Mouse (Mus musculus) E14TG2a.4 (cell line): ENCODE results near the gene Fam166a.

Source experiments
- H3K27me3 ChIP-seq: 2 replicates; pipeline ENCODE4 v1.6.1; 2014; ENCODE audit warnings: low read length, control low read depth; ENCODE audit not compliant: insufficient read depth
- H3K36me3 ChIP-seq: 2 replicates; pipeline ENCODE4 v1.6.1; 2014; ENCODE audit warnings: low read length, control low read depth; ENCODE audit not compliant: insufficient read depth
- H3K4me1 ChIP-seq: replicated peaks from 2 replicates; pipeline ENCODE4 v1.6.1; 2014; ENCODE audit warnings: low read depth, low read length, control low read depth
- H3K4me3 ChIP-seq: replicated peaks from 2 replicates; pipeline ENCODE4 v1.5.1; 2014; ENCODE audit warnings: mild to moderate bottlenecking, low read length
- H3K9me3 ChIP-seq: 2 replicates; pipeline ENCODE4 v1.6.1; 2014; ENCODE audit warnings: low read length, control low read depth
- CTCF ChIP-seq: conservative IDR thresholded peaks from 2 replicates; pipeline ENCODE4 v1.5.1; 2014; ENCODE audit warnings: low read length
- NANOG ChIP-seq: IDR thresholded peaks from 2 replicates; pipeline ENCODE4 v1.6.1; 2014; ENCODE audit warnings: borderline replicate concordance, low read length, mixed read lengths
- POU5F1 ChIP-seq: IDR thresholded peaks from 2 replicates; pipeline ENCODE4 v1.6.1; 2014; ENCODE audit warnings: low read length, borderline replicate concordance

The Fam166a gene

GRCm38 (mm10) chr2:25266720-25267119, 48.2 kb downstream of the Fam166a start:
- Histone ChIP-seq H3K4me3 (peak overlapping the region; percentile 60), H3K36me3 (peaks cover 82% of the 10 kb centered on the region), H3K4me1 (peaks cover 76% of the 10 kb centered on the region), H3K9me3 (no peaks in the 10 kb centered on the region), H3K27me3 (peaks cover 10% of the 10 kb centered on the region)
- no peak for TF ChIP-seq NANOG
- no peak for TF ChIP-seq CTCF
- no peak for TF ChIP-seq POU5F1

GRCm38 (mm10) chr2:25267241-25267640, 48.7 kb downstream of the Fam166a start:
- H3K4me3 ChIP-seq = peak overlapping the region; percentile 60
- H3K4me1 ChIP-seq = peaks cover 74% of the 10 kb centered on the region
- H3K27me3 ChIP-seq = peaks cover 10% of the 10 kb centered on the region
- TF ChIP-seq CTCF = no peak
- no peak for TF ChIP-seq POU5F1
- TF ChIP-seq NANOG = no peak
- H3K9me3 ChIP-seq = no peaks in the 10 kb centered on the region
- peaks cover 83% of the 10 kb centered on the region for H3K36me3 ChIP-seq

- Histone ChIP-seq H3K4me1 (peaks cover 77% of the 10 kb centered on the region), H3K27me3 (peaks cover 10% of the 10 kb centered on the region), H3K4me3 (0 out of 2 replicates have a peak overlapping the region, but pooled peaks have one; percentile 60), H3K36me3 (peaks cover 83% of the 10 kb centered on the region), H3K9me3 (no peaks in the 10 kb centered on the region)
- no peak for TF ChIP-seq NANOG
- no peak for TF ChIP-seq CTCF
- TF ChIP-seq POU5F1 = no peak
Observed at GRCm38 (mm10) chr2:25267746-25268309, 49.3 kb downstream of the Fam166a start.
